Mouse (Mus musculus) spleen, adult 2 months (tissue): ENCODE data around the gene Bmpr1a.

Experiments used
- CTCF ChIP-seq: fragments of 200-500 bp; IDR thresholded peaks from 2 replicates; pipeline ENCODE4 v1.5.1; 2011; ENCODE audit warnings: mild to moderate bottlenecking, inconsistent platforms; ENCODE audit not compliant: insufficient read depth, insufficient read length, insufficient replicate concordance; ENCODE audit errors: extremely low read depth
- POLR2A ChIP-seq: fragments of 200-500 bp; IDR thresholded peaks from 2 replicates; pipeline ENCODE4 v1.6.1; 2011; ENCODE audit warnings: low read depth, low read length, inconsistent platforms

GRCm38 (mm10) chr14:34444924-34445323 is 58.2 kb downstream of the Bmpr1a start:
- TF ChIP-seq POLR2A, result no peak
- TF ChIP-seq CTCF, result no peak
